Mouse (Mus musculus) heart, postnatal 0 days (tissue): ENCODE results near the gene Hephl1.

Source experiments
- CTCF ChIP-seq: IDR thresholded peaks from 2 replicates; pipeline ENCODE4 v1.5.1; 2016; ENCODE audit warnings: antibody characterized with exemption, control low read depth, low read depth
- EP300 ChIP-seq: IDR thresholded peaks from 2 replicates; pipeline ENCODE4 v1.6.1; 2016; ENCODE audit warnings: antibody characterized with exemption, low read depth

DNA sequence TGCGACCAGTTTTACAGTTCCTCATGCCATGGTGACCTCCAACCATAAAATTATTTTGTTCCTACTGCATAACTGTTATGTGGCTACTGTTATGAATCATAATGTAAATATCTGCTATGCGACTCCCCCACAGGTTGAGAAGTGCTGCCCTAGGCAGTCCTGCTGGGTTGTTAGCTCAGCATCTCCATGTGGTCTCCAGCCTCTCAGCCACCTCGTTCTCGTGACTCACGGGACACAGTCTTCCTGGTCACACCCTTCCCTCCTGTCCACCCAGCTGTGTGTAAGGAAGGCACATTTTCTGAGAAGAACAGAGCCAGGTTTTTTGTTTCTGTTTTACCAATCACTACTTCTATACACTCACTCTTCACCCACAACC lies 93.2 kb downstream of the Hephl1 start:
- TF ChIP-seq CTCF (no peak), EP300 (no peak)
